Mouse (Mus musculus): ENCODE results near the gene Tm9sf4. TPM values are rescaled to one million over a fixed set of nuclear protein-coding genes. Genes with fewer than 3 reads are reported as not detected.

The Tm9sf4 gene
- polyA plus RNA-seq, 1 experiment from 2014 or later: 77.9 TPM

DNA sequence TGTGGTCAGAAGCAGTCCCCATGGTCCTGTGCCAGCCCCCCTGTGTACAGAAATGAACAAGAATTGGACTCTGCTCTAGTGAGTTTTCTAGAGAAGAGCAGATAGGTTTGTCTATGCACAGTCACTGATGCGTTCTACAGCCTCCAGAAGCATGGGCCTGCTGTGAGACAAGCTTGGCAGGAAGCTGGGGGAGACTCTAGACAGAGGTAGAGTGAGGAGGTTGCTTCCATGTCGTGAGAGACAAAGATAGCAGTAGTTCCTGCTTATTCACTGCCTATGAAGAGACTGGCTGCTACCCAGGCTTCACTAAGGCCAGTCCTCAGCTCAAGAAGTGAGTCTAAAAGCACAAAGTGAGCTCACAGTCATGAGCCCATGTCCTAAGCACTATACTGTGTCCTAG lies 30.1 kb downstream of the Tm9sf4 start:
- ATAC-seq (ENCODE audit: low FRiP score) (no peak), DNase-seq (ENCODE audit: low spot score) (no peak)
- H3K27me3 ChIP-seq (ENCODE audit: control insufficient read depth, insufficient read depth, low read length): no peaks in the 10 kb centered on the region
- no peak overlapping the region for H3K4me3 ChIP-seq (ENCODE audit: low read depth, low read length)
- H3K4me1 ChIP-seq (replicated peaks; ENCODE audit: control insufficient read depth, insufficient read depth, low read length): no peaks in the 10 kb centered on the region
- WGBS: 83% methylated on average over 2 of the region's 2 CpGs
- H3K4me2 ChIP-seq (replicated peaks; ENCODE audit: low read depth, low read length): no peak overlapping the region
- H3K36me3 ChIP-seq (ENCODE audit: control insufficient read depth, insufficient read depth, low read length): peaks cover 3% of the 10 kb centered on the region; the same call in 1 of the 2 replicates
- H3K27ac ChIP-seq (ENCODE audit: low read depth, low read length): no peak overlapping the region
- no peaks in the 10 kb centered on the region for H3K9me3 ChIP-seq (ENCODE audit: control insufficient read depth, low read length)
- H3K9ac ChIP-seq (ENCODE audit: low read depth, low read length): no peak overlapping the region

DNA sequence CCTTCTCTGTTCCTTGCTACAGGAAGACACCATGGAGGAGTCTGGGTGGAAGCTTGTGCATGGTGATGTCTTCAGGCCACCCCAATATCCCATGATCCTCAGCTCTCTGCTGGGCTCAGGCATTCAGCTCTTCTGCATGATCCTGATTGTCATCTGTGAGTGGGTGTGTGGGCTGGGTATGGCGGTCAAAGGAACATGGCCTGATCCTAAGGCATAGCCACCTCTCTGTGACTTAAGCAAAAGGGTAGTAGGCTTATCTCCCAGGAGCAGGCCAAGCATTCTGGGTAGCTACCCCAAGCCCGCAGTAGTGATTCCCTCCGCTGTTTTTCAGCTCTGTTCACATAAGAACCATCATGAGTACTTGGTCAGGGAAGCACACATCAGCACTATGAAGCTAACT lies 33.2 kb downstream of the Tm9sf4 start:
- DNase-seq (ENCODE audit: low spot score) (no peak), ATAC-seq (ENCODE audit: low FRiP score) (no peak)
- no peak overlapping the region for H3K9ac ChIP-seq (ENCODE audit: low read depth, low read length)
- H3K27me3 ChIP-seq (ENCODE audit: control insufficient read depth, insufficient read depth, low read length): no peaks in the 10 kb centered on the region
- no peaks in the 10 kb centered on the region for H3K4me1 ChIP-seq (replicated peaks; ENCODE audit: control insufficient read depth, insufficient read depth, low read length)
- H3K36me3 ChIP-seq (ENCODE audit: control insufficient read depth, insufficient read depth, low read length): peaks cover 3% of the 10 kb centered on the region; the same call in 1 of the 2 replicates
- no peak overlapping the region for H3K27ac ChIP-seq (ENCODE audit: low read depth, low read length)
- no peak overlapping the region for H3K4me2 ChIP-seq (replicated peaks; ENCODE audit: low read depth, low read length)
- no peaks in the 10 kb centered on the region for H3K9me3 ChIP-seq (ENCODE audit: control insufficient read depth, low read length)
- WGBS: 96% methylated on average over 3 of the region's 3 CpGs
- H3K4me3 ChIP-seq (ENCODE audit: low read depth, low read length): no peak overlapping the region

DNA sequence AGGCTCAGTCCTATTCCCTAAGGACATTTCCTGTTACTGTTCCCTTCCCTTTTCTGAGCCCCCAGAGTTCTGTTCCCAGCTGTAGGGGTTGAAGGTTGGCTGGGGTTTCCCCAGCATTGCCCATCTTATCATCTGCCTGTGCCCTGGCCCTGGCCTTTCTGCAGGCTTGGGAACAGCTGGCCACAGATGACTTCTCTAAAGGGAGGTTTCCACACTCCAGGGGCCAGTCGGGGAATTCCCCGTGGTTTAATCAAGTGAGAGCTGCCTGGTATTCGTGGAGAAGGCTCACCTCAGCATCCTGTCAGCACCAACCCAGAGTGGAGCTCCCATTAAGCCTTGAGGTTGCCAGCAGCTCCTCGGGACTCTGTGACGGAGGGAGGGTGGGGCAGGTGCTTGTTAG lies 37.4 kb downstream of the Tm9sf4 start:
- Histone ChIP-seq H3K4me3 (ENCODE audit: low read depth, low read length) (no peak overlapping the region), H3K9me3 (ENCODE audit: control insufficient read depth, low read length) (no peaks in the 10 kb centered on the region)

GRCm38 (mm10) chr2:153199114-153199513 lies 38.0 kb downstream of the Tm9sf4 start:
- H3K27me3 ChIP-seq (ENCODE audit: control insufficient read depth, insufficient read depth, low read length): no peaks in the 10 kb centered on the region
- no peak overlapping the region for H3K27ac ChIP-seq (ENCODE audit: low read depth, low read length)
- no peaks in the 10 kb centered on the region for H3K9me3 ChIP-seq (ENCODE audit: control insufficient read depth, low read length)
- no peak overlapping the region for H3K9ac ChIP-seq (ENCODE audit: low read depth, low read length)
- no peak overlapping the region for H3K4me2 ChIP-seq (replicated peaks; ENCODE audit: low read depth, low read length)
- no peak overlapping the region for H3K4me3 ChIP-seq (ENCODE audit: low read depth, low read length)
- no peak for ATAC-seq (ENCODE audit: low FRiP score)
- peaks cover 3% of the 10 kb centered on the region; the same call in 1 of the 2 replicates for H3K36me3 ChIP-seq (ENCODE audit: control insufficient read depth, insufficient read depth, low read length)
- DNase-seq (ENCODE audit: low spot score): no peak
- WGBS: 93% methylated on average over 2 of the region's 2 CpGs
- no peaks in the 10 kb centered on the region for H3K4me1 ChIP-seq (replicated peaks; ENCODE audit: control insufficient read depth, insufficient read depth, low read length)

More for the DNA sequence above, 37.4 kb downstream of the Tm9sf4 start:
- H3K27ac ChIP-seq (ENCODE audit: low read depth, low read length): no peak overlapping the region
- H3K4me2 ChIP-seq (replicated peaks; ENCODE audit: low read depth, low read length): no peak overlapping the region
- no peaks in the 10 kb centered on the region for H3K4me1 ChIP-seq (replicated peaks; ENCODE audit: control insufficient read depth, insufficient read depth, low read length)
- ATAC-seq (ENCODE audit: low FRiP score) (no peak), DNase-seq (ENCODE audit: low spot score) (no peak)
- 78% methylated on average over 5 of the region's 5 CpGs for WGBS
- peaks cover 3% of the 10 kb centered on the region; the same call in 1 of the 2 replicates for H3K36me3 ChIP-seq (ENCODE audit: control insufficient read depth, insufficient read depth, low read length)
- H3K27me3 ChIP-seq (ENCODE audit: control insufficient read depth, insufficient read depth, low read length): no peaks in the 10 kb centered on the region
- H3K9ac ChIP-seq (ENCODE audit: low read depth, low read length): no peak overlapping the region

DNA sequence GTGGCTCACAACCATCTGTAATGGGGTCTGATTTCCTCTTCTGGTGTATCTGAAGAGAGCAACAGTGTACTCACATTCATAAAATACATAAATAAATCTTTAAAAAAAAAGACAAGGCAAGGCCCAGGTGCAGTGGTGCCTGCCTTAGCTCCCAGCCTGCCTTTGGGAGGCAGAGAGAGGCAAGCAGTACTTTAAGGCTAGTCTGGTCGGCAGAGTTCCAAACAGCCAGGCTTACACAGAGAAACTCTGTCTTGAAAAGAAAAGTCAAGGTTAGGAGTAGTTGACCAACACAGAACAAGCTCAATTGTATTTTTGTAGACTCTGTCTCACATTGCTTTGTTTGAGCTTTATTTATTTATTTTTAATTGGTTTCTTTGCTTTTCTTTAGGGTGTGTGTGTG lies 41.7 kb downstream of the Tm9sf4 start:
- ATAC-seq (ENCODE audit: low FRiP score) (no peak), DNase-seq (ENCODE audit: low spot score) (no peak)
- no peaks in the 10 kb centered on the region for H3K27me3 ChIP-seq (ENCODE audit: control insufficient read depth, insufficient read depth, low read length)
- no peak overlapping the region for H3K4me3 ChIP-seq (ENCODE audit: low read depth, low read length)
- no peaks in the 10 kb centered on the region for H3K9me3 ChIP-seq (ENCODE audit: control insufficient read depth, low read length)
- no peak overlapping the region for H3K9ac ChIP-seq (ENCODE audit: low read depth, low read length)
- H3K36me3 ChIP-seq (ENCODE audit: control insufficient read depth, insufficient read depth, low read length): peaks cover 5% of the 10 kb centered on the region; the same call in 1 of the 2 replicates
- H3K4me2 ChIP-seq (replicated peaks; ENCODE audit: low read depth, low read length): no peak overlapping the region
- WGBS: 68% methylated on average over 1 of the region's 1 CpGs
- H3K4me1 ChIP-seq (replicated peaks; ENCODE audit: control insufficient read depth, insufficient read depth, low read length): no peaks in the 10 kb centered on the region
- no peak overlapping the region for H3K27ac ChIP-seq (ENCODE audit: low read depth, low read length)

DNA sequence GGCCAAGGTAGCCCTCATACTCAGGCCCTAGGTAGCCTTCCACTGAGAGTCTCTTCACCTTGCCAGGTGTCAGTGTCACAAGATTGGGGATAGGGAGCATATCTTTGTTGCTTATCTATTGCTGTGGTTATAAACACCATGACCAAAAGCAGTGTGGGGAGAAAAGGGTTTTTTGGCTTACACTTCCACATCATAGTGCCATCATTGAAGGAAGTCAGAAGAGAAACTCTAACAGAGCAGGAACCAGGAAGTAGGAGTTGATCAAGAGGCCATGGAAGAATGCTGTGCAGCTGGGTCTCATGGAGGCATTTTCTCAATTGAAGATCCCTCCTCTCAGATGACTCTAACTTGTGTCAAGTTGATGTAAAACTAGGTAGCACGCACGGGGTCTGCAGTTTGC lies 47.0 kb downstream of the Tm9sf4 start:
- no peak for DNase-seq (ENCODE audit: low spot score)
- no peak overlapping the region for H3K4me3 ChIP-seq (ENCODE audit: low read depth, low read length)
- WGBS: 100% methylated on average over 2 of the region's 2 CpGs
- H3K27ac ChIP-seq (ENCODE audit: low read depth, low read length): no peak overlapping the region
- 0 out of 2 replicates have a peak, but pooled peaks cover 5% of the 10 kb centered on the region for H3K36me3 ChIP-seq (ENCODE audit: control insufficient read depth, insufficient read depth, low read length)
- no peaks in the 10 kb centered on the region for H3K4me1 ChIP-seq (replicated peaks; ENCODE audit: control insufficient read depth, insufficient read depth, low read length)
- H3K4me2 ChIP-seq (replicated peaks; ENCODE audit: low read depth, low read length): no peak overlapping the region
- no peaks in the 10 kb centered on the region for H3K9me3 ChIP-seq (ENCODE audit: control insufficient read depth, low read length)
- no peaks in the 10 kb centered on the region for H3K27me3 ChIP-seq (ENCODE audit: control insufficient read depth, insufficient read depth, low read length)
- no peak overlapping the region for H3K9ac ChIP-seq (ENCODE audit: low read depth, low read length)
- no peak for ATAC-seq (ENCODE audit: low FRiP score)

DNA sequence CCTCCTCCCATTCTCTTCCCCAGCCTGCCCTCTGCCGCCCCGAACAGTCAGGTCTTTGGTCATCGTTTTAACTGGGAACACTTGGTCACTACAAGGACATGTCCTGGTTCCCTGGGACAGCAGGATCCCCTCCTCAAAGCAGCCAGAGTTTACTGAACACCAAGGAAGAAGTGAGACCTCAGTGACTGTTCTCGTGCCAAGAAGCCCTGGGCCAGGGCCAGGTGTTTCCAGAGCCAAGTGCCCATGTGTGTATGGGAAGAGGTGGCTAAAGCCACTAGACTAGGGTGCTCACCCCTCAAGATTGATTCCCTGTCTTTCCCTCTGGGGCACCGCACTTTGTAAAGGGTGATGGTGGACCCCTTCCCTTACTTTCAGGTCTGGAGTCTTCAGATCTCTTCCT lies 48.2 kb downstream of the Tm9sf4 start:
- Histone ChIP-seq H3K4me1 (replicated peaks; ENCODE audit: control insufficient read depth, insufficient read depth, low read length) (no peaks in the 10 kb centered on the region), H3K9me3 (ENCODE audit: control insufficient read depth, low read length) (no peaks in the 10 kb centered on the region), H3K27me3 (ENCODE audit: control insufficient read depth, insufficient read depth, low read length) (no peaks in the 10 kb centered on the region), H3K4me3 (ENCODE audit: low read depth, low read length) (no peak overlapping the region), H3K36me3 (ENCODE audit: control insufficient read depth, insufficient read depth, low read length) (0 out of 2 replicates have a peak, but pooled peaks cover 5% of the 10 kb centered on the region), H3K4me2 (replicated peaks; ENCODE audit: low read depth, low read length) (no peak overlapping the region), H3K9ac (ENCODE audit: low read depth, low read length) (no peak overlapping the region), H3K27ac (ENCODE audit: low read depth, low read length) (no peak overlapping the region)
- DNase-seq (ENCODE audit: low spot score): no peak
- ATAC-seq (ENCODE audit: low FRiP score): no peak
- 90% methylated on average over 5 of the region's 5 CpGs for WGBS

- Histone ChIP-seq H3K9ac (ENCODE audit: low read depth, low read length) (no peak overlapping the region), H3K4me1 (replicated peaks; ENCODE audit: control insufficient read depth, insufficient read depth, low read length) (no peaks in the 10 kb centered on the region), H3K36me3 (ENCODE audit: control insufficient read depth, insufficient read depth, low read length) (0 out of 2 replicates have a peak, but pooled peaks cover 2% of the 10 kb centered on the region), H3K27me3 (ENCODE audit: control insufficient read depth, insufficient read depth, low read length) (no peaks in the 10 kb centered on the region), H3K27ac (ENCODE audit: low read depth, low read length) (no peak overlapping the region), H3K4me2 (replicated peaks; ENCODE audit: low read depth, low read length) (no peak overlapping the region), H3K9me3 (ENCODE audit: control insufficient read depth, low read length) (no peaks in the 10 kb centered on the region), H3K4me3 (ENCODE audit: low read depth, low read length) (no peak overlapping the region)
- WGBS: 93% methylated on average over 5 of the region's 5 CpGs
- no peak for ATAC-seq (ENCODE audit: low FRiP score)
- DNase-seq (ENCODE audit: low spot score): no peak
These were observed 50.3 kb downstream of the Tm9sf4 start for GRCm38 (mm10) chr2:153211451-153211850.

GRCm38 (mm10) chr2:153213351-153213750 lies 52.2 kb downstream of the Tm9sf4 start:
- no peak overlapping the region for H3K4me2 ChIP-seq (replicated peaks; ENCODE audit: low read depth, low read length)
- ATAC-seq (ENCODE audit: low FRiP score): no peak
- DNase-seq (ENCODE audit: low spot score): no peak
- no peaks in the 10 kb centered on the region for H3K27me3 ChIP-seq (ENCODE audit: control insufficient read depth, insufficient read depth, low read length)
- no peak overlapping the region for H3K9ac ChIP-seq (ENCODE audit: low read depth, low read length)
- 0 out of 2 replicates have a peak, but pooled peaks cover 2% of the 10 kb centered on the region for H3K36me3 ChIP-seq (ENCODE audit: control insufficient read depth, insufficient read depth, low read length)
- 87% methylated on average over 4 of the region's 4 CpGs for WGBS
- H3K4me1 ChIP-seq (replicated peaks; ENCODE audit: control insufficient read depth, insufficient read depth, low read length): no peaks in the 10 kb centered on the region
- H3K4me3 ChIP-seq (ENCODE audit: low read depth, low read length): no peak overlapping the region
- H3K9me3 ChIP-seq (ENCODE audit: control insufficient read depth, low read length): no peaks in the 10 kb centered on the region
- H3K27ac ChIP-seq (ENCODE audit: low read depth, low read length): no peak overlapping the region

Measured in hindbrain, embryonic 11.5 days (tissue).